Mouse (Mus musculus) MEL (cell line): Measurements from ENCODE around the gene Olfr704.

Source experiments
- CTCF ChIP-seq, 3 experiments: IDR thresholded peaks in 2 of 3; conservative IDR thresholded peaks in 1 of 3; 2 replicates each; pipeline ENCODE4 v1.5.1; 2011 to 2012; ENCODE audit warnings: low read length in 3 of 3, low read depth in 2 of 3, mild to moderate bottlenecking in 2 of 3, improper control_type of control experiment in 1 of 3, inconsistent platforms in 1 of 3, mixed read lengths in 1 of 3, moderate library complexity in 1 of 3; ENCODE audit not compliant: control insufficient read depth in 1 of 3, insufficient read depth in 1 of 3, poor library complexity in 1 of 3, severe bottlenecking in 1 of 3
- MAFK ChIP-seq: IDR thresholded peaks from 2 replicates; pipeline ENCODE4 v1.6.1; 2011; ENCODE audit warnings: low read depth, mild to moderate bottlenecking, low read length, improper control_type of control experiment, borderline replicate concordance
- NELFE ChIP-seq: IDR thresholded peaks from 2 replicates; pipeline ENCODE4 v1.6.1; 2011; ENCODE audit warnings: low read depth, low read length, improper control_type of control experiment
- POLR2A ChIP-seq, 2 experiments: IDR thresholded peaks; 2 replicates each; pipeline ENCODE4 v1.6.1; 2011 to 2012; ENCODE audit warnings: low read length in 2 of 2, mild to moderate bottlenecking in 2 of 2, control low read depth in 1 of 2, improper control_type of control experiment in 1 of 2, low read depth in 1 of 2, moderate library complexity in 1 of 2; ENCODE audit not compliant: control insufficient read depth in 1 of 2, insufficient read depth in 1 of 2, poor library complexity in 1 of 2
- RAD21 ChIP-seq: IDR thresholded peaks from 2 replicates; pipeline ENCODE4 v1.6.1; 2011; ENCODE audit warnings: mild to moderate bottlenecking, low read depth, low read length, improper control_type of control experiment

- TF ChIP-seq CTCF (IDR thresholded peaks at IDR 0.05 in 2 of 3, conservative IDR thresholded peaks at IDR 0.05 in 1 of 3; ENCODE audit: control insufficient read depth in 1 of 3, insufficient read depth in 1 of 3, low read depth in 2 of 3, low read length in 3 of 3, poor library complexity in 1 of 3, severe bottlenecking in 1 of 3) (no peak), POLR2A (IDR thresholded peaks at IDR 0.05; ENCODE audit: control insufficient read depth in 1 of 2, insufficient read depth in 1 of 2, low read depth in 1 of 2, low read length in 2 of 2, poor library complexity in 1 of 2) (no peak), RAD21 (no peak), MAFK (no peak), NELFE (no peak)
Measured at GRCm38 (mm10) chr7:106876791-106877190, 13.8 kb downstream of the Olfr704 start, which contains the start of gene Olfr705.
